ENCODE assay signal across 1 mouse cellular context in the genomic region with DNA sequence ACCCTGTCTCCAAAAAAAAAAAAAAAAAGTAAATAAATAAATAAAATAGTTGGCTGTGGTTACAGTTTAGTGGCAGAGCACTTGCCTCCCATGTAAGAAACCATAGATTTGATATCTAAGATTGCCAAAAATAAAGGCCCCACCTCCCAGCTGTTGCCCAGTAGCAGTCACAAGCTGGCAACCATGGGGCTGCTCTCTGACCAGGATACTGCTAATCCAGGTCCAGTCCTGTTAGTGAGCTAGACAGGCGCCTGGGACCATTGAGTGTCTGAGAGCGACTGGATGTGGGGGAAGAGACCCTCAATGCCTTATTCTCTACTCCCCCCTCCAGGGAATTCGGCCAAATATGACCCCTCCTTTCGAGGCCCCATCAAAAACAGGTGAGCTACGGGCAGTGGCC.
TF ChIP-seq lines count a peak whose summit lies in the region.

No protein-coding gene starts in this region.

TF ChIP-seq in MEL, 35 proteins besides CTCF, POLR2A, EP300 and RAD21:
- no peak for TF ChIP-seq ZMIZ1 (IDR thresholded peaks at IDR 0.05; ENCODE audit: low read depth, low read length)
- 0 out of 2 replicates have a peak, but pooled peaks have one; percentile 4 for TF ChIP-seq ZNF384 (IDR thresholded peaks at IDR 0.05; ENCODE audit: low read depth, low read length)
- TF ChIP-seq TAL1 (IDR thresholded peaks at IDR 0.05; ENCODE audit: low read length), result no peak
- TF ChIP-seq ZC3H11A (IDR thresholded peaks at IDR 0.05; ENCODE audit: low read depth, low read length), result no peak
- no peak for TF ChIP-seq ZKSCAN1 (IDR thresholded peaks at IDR 0.05; ENCODE audit: low read depth, low read length)
TF ChIP-seq in MEL: peak in this region for 1.
